Mouse (Mus musculus) cerebellum, postnatal 14 days (tissue): ENCODE data around the gene Ccdc177.

Source experiments
- DNase-seq, 2 experiments: peaks; one replicate each; pipeline ENCODE4 v3.0.0; 2021; ENCODE audit warnings: mixed read lengths in 2 of 2

Ccdc177 gene

GRCm38 (mm10) chr12:80785005-80785404, 24.5 kb upstream of the Ccdc177 start:
- DNase-seq = no peak

- peak; percentile 93 to 94 for DNase-seq
Measured at GRCm38 (mm10) chr12:80783889-80784288, 23.4 kb upstream of the Ccdc177 start.

DNA sequence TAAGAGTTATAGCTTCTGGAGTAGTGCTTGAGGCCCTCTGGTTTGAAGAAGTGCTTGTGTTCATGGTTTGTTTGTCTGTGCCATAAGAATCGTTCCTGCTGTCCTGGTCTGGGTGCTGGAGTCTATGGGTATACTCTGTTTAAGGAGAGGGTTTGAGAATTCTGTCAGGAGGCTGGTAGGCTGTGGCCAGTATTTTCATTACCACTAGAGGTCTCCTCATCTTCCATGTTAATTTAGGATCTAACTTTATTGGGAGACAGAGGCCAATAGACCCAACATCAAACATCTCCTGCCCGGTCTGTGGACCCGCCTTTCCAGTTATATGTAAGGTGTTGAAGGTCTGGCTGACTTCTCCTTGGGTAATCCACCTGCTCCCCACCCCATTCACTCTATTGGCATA, 22.4 kb upstream of the Ccdc177 start:
- no peak for DNase-seq

DNA sequence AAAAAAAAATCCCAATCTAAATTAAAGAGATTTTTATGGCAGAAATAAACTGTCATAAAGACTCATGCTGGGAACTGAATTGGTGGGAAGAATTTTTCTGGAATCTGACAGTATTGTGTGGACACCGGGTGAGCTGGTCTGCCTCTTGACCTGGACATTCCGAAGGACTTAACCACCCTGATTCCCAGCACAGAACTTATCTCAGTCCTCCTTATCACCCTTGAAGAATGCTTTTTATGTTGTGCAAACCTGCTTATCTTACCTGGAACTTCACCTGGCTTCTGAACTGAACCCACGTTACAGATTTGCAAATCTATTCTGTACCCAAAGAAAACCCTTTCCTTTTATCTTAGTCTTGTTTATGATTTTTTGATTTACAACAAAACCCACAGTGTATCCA, 21.7 kb upstream of the Ccdc177 start:
- DNase-seq = no peak

DNA sequence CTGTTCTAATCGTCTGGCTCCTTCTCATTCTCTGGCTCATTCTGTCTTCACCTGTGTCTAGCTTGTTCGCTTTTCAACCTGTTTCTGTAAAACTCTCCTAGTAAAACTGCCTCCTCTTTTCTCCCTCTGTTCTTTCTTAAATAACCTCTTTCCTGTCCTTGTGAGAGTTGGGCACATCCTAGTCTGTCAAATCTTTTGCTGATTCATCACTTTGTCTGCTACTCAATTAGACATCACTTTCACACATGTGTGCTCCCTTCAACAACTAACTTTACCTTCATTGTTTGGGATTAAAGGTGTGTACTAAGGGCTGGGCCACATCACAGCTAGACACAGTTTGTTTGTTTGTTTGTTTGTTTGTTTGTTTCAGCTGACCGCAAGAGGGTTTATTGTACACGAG, 19.3 kb upstream of the Ccdc177 start:
- DNase-seq = no peak

- DNase-seq = no peak
Measured at GRCm38 (mm10) chr12:80778188-80778936, 17.9 kb upstream of the Ccdc177 start.

DNA sequence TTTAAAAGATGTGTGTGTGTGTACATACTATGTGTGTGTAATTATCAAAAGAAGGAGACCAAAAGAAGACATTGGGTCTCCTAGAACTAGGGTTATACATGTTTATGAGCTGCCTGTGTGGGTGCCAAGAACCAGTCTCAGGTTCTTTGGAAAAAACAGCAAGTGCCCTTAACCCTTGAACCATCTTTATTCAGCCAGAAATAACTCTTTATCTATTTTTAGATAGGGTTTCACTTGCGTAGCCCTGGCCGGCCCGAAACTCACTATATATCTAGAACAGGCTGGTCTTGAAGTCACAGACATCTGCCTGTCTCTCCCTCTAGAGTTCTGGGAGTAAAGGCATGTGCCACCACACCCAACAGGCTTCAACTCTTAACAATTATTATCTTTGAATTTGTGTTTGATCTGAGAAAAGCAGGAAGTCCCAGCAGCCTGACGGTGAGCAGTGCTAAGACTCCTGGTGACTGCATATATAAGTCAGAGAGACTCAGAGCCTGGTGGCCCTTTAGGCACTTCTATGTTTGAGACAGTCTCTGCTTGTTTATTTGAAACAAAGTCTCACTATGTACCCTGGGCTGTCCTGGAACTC, 15.7 kb upstream of the Ccdc177 start:
- no peak for DNase-seq

- no peak for DNase-seq
Measured at GRCm38 (mm10) chr12:80774786-80775185, 14.3 kb upstream of the Ccdc177 start.

GRCm38 (mm10) chr12:80769697-80770096, 9.2 kb upstream of the Ccdc177 start:
- peak; percentile 89 to 91 for DNase-seq

DNA sequence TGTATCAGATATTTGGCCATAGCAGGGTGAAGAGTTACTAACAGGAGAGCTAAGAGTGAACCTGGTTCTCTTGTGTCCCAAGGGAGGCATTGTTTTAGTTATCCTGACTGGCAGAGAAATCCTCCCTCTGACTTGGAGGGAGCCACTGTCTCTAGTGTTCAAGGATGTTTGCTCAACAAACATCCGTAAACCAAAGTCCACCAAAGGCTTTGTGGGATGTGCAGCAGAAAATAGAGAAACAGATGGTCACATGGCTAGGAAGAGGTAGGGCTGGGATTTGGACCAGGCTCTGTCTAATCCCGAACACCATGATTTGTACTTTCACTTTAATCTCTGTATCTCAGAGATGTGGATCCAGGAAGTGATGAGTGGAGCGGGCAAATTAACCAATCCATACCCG, 3.6 kb upstream of the Ccdc177 start:
- no peak for DNase-seq

- no peak for DNase-seq
Measured at GRCm38 (mm10) chr12:80762982-80763381, 2.5 kb upstream of the Ccdc177 start.

- DNase-seq = peak; percentile 63 to 72
Measured at GRCm38 (mm10) chr12:80759713-80760395, 633 bp downstream of the Ccdc177 start.

DNA sequence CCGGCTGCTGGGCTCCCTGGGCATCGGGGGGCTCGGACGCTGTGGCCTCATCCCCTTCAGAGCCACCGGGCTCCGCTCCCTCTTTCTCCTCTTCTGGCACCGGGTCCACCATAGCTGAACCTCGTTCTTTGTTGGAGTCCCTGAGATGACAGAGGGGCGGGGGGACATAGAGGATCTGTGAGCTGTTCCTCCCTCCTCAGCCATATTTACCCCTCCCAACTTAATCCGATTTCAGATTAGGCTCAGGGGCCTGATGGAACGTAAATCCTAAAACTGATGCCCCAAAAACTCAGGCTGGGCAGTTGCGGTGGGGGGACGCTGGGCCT, 1.1 kb downstream of the Ccdc177 start:
- peak in 1 of 2 experiments; percentile 49 for DNase-seq

DNA sequence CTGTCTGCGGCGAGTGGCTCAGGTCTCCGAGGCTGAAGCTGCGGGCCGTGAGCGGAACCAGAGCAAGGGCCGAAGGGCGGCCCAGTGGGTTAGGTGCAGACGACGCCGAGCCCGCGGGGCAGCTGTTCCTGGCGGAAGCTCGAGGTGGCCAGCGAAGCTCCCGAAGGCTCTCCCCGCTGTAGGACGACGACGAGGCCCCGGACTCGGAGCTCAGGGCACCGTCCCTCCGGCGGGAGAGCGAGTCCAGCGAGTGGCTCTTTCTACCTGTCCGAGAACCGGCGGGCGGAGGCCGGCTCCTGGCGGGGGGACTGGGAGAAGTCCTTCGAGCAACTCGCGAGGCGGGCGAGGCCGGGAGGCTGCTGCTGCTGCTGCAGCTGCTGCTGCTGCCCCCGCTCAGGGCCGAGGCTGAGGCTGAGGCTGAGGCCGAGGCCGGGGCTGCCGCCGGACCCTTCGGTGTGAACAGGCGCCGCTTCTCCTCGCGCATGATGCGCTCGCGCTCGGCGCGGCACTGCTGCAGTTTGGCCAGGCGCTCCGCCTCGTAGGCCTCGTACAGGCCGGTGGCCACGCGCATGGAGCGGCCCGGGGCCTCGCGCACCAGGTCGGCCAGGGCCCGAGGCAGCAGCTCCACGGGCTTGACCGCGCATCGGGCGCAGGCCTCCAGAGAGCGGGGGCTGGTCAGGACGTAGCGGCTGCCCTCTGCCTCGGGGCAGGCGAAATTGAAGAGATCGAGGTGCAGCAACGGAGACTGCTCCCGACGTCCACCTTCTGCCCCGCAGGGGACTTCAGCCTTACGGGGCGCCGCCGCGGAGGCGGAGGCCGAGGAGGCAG, 1.7 kb downstream of the Ccdc177 start:
- DNase-seq = peak; percentile 39 to 42

GRCm38 (mm10) chr12:80757751-80758558, 2.5 kb downstream of the Ccdc177 start:
- DNase-seq = peak; percentile 56 to 69

- no peak for DNase-seq
Measured at GRCm38 (mm10) chr12:80751556-80751955, 8.9 kb downstream of the Ccdc177 start.

- peak; percentile 26 to 27 for DNase-seq
Measured at GRCm38 (mm10) chr12:80746031-80746813, 14.3 kb downstream of the Ccdc177 start.

GRCm38 (mm10) chr12:80744614-80745013, 15.9 kb downstream of the Ccdc177 start:
- no peak for DNase-seq

GRCm38 (mm10) chr12:80739482-80739881, 21.0 kb downstream of the Ccdc177 start:
- peak; percentile 66 to 79 for DNase-seq

- DNase-seq = peak; percentile 23 to 30
Measured at GRCm38 (mm10) chr12:80737283-80737600, 23.2 kb downstream of the Ccdc177 start.

DNA sequence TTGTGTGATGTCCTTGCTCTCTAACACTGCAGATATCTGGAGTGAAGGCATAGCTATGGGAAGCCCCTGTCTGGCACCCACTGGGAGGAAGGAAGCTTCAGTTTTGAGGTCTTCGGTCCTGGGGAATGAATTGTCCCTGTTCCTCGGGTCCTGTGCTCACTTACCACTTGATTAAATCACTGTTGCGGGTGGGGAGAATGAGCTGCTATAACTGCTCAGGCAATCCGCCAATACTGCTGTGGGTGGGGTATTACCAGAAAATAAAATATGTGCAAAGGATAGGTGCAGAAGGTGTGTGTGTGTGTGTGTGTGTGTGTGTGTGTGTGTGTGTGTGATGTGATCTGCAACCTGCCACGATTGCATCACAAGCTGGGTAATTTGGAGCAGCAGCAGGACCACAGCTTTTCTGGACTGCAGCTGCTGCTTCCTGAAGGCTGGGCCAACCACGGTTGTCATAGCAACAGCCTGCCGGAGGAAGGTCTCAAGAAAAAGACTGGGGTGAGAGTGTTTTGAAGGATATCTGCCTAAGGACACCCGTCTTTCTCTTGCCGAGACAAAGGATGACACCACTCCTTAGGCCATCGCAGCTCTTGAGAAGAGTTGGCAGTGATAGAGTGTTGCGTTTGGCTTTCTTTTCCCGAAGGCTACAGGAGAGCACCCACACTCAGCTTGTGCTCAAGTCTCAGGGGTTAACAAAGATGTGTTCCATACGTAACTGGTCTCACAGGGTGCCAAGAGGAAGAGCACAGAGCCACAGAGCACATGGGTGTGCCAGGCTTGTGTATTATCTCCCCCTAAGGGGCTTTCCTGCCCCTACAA, 23.8 kb downstream of the Ccdc177 start:
- peak; percentile 68 to 84 for DNase-seq
